Mouse (Mus musculus): ENCODE results near the gene Scaper. TPM values are rescaled to one million over a fixed set of nuclear protein-coding genes. Genes with fewer than 3 reads are reported as not detected.
A peak's percentile ranks its signal among the peaks of the same experiment; 100 is the strongest.

The Scaper gene
- polyA plus RNA-seq (2016; fragmentation: Nextera tagmentation; extraction: Ambion mirVana): 7.7 and 8.7 TPM in 2 replicates

DNA sequence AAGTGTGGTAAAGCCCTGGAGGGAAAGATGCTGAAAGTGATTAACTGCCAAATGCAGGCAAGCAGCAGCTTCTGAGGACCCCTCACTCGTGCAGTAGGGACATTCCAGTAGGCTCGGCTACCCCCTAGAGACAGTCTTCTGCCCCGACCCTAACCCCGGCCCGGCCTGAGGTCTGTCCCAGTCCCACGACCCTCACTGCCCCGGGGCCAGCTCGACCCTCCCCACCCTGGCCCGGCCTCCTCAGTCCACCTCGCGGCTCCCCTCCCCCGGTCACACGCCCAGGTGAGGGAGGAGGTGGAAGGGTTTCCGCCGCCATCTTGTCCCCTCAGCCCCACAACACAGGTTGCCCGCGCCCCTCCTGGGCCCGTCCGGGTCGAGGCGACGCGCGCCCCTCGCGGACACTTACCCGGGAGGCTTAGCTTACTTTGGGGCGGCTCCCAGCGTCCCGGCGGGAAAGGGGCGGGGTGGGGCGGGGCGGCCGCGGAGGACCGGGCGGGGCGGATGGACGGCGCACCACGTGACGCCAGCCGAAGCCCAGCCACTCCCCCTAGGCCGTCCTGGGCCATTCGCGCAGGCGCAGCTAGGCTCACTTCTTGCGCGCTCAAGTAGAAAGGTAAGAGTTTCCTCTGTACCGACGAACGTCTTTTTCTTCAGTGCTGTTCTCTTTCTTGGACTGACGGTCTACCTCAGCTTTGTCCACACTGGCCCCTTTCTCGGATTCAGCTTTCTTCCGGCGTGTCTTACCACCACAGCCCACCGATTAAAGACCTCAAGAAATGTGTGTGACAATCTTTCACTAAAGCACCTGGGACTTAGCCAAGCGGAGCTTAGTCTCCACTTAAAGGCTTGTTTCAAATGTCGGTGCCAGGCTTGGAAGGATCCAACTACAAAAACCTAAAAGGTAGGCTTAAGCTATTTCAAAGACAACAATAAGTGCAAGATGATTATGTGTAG lies at the start of gene Scaper:
TSS of gene Scaper (minus strand) at position 456 of the 954 bp plus-strand sequence.
- WGBS: under 1% methylated on average over 55 of the region's 60 CpGs
- H3K4me1 ChIP-seq (replicated peaks): peaks cover 10% of the 10 kb centered on the region
- H3K36me3 ChIP-seq: no peaks in the 10 kb centered on the region
- H3K9ac ChIP-seq: peak within 1 kb of the TSS; percentile 90
- H3K4me3 ChIP-seq: peak within 1 kb of the TSS; percentile 90
- peak; percentile 100 for ATAC-seq (ENCODE audit: insufficient number of reproducible peaks, low FRiP score)
- no peaks in the 10 kb centered on the region for H3K27me3 ChIP-seq (replicated peaks)
- H3K27ac ChIP-seq (ENCODE audit: poor library complexity, severe bottlenecking): peak within 1 kb of the TSS; percentile 77
- H3K9me3 ChIP-seq (replicated peaks): no peaks in the 10 kb centered on the region
- peak within 1 kb of the TSS; percentile 77 for H3K4me2 ChIP-seq

DNA sequence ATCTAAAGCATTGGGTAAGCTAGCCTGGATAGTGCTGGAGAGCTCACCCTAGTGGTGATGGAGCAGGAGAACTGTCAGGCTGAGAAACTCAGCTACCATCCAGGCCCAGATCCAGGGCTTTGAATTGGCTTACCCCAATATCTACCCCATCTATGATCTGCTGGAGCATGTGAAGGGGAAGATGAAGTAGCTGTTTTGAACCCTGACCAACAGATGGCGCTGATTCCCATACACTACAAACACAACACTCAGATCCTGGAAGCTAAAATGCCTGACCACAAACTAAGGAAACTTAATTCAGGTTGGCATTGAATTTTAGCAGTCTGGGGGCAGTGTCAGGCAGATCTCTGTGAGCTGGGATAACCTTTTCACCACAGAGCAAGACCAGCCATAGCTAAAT lies 8.9 kb upstream of the Scaper start:
- WGBS: 6% methylated on average over 1 of the region's 1 CpGs
- no peaks in the 10 kb centered on the region for H3K27me3 ChIP-seq (replicated peaks)
- no peak overlapping the region for H3K9ac ChIP-seq
- H3K4me1 ChIP-seq (replicated peaks): no peaks in the 10 kb centered on the region
- no peaks in the 10 kb centered on the region for H3K36me3 ChIP-seq
- H3K27ac ChIP-seq (ENCODE audit: poor library complexity, severe bottlenecking): no peak overlapping the region
- ATAC-seq (ENCODE audit: insufficient number of reproducible peaks, low FRiP score): no peak
- H3K4me3 ChIP-seq: no peak overlapping the region
- no peak overlapping the region for H3K4me2 ChIP-seq
- no peaks in the 10 kb centered on the region for H3K9me3 ChIP-seq (replicated peaks)

DNA sequence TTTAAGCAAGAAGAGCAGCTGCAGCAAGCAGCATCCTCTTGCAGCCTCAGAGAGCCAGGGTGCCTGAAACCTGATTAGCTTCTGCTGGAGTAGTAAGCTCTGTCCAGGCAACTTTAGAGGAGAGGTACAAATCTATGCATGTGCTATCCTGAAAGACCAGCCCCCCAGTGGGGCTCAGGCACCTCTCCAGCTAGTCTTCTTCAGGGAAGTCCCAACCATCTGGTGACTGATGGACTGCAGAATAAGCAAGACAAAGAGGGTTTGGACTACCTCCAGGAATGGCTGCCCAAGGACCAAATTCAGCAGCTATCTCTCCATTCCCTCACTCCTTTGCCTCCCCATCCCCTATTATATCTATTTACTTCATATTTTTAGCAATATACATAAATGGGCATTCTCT lies 3.4 kb upstream of the Scaper start:
- Histone ChIP-seq H3K4me2 (no peak overlapping the region), H3K4me3 (no peak overlapping the region), H3K4me1 (replicated peaks) (peaks cover 10% of the 10 kb centered on the region), H3K9ac (no peak overlapping the region), H3K9me3 (replicated peaks) (no peaks in the 10 kb centered on the region), H3K27ac (ENCODE audit: poor library complexity, severe bottlenecking) (no peak overlapping the region), H3K36me3 (no peaks in the 10 kb centered on the region), H3K27me3 (replicated peaks) (no peaks in the 10 kb centered on the region)
- ATAC-seq (ENCODE audit: insufficient number of reproducible peaks, low FRiP score): no peak

DNA sequence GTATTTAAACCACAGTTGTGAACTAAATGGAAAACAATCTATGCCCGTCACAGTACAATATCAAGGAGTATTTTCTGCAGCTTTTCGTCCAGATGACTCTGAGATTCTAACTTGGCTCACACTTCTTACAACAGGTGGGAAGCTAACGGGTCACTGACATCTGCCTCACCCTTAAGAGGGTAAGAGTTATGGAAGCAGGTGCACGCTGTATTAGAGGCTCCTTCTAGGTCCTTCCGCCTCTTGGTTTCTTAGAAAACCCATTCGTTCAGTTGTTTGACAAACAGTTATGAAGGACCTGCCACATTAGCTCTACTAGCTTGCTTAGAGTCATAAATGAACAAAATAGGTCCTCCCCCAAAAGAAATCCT lies 683 bp upstream of the Scaper start:
- H3K36me3 ChIP-seq: no peaks in the 10 kb centered on the region
- H3K4me1 ChIP-seq (replicated peaks): peaks cover 10% of the 10 kb centered on the region
- H3K9ac ChIP-seq: peak overlapping the region; percentile 90; the same call in 1 of the 2 replicates
- H3K4me3 ChIP-seq: peak overlapping the region; percentile 90
- WGBS: 60% methylated on average over 6 of the region's 6 CpGs
- peak overlapping the region; percentile 77 for H3K4me2 ChIP-seq
- no peak for ATAC-seq (ENCODE audit: insufficient number of reproducible peaks, low FRiP score)
- no peak overlapping the region for H3K27ac ChIP-seq (ENCODE audit: poor library complexity, severe bottlenecking)
- H3K9me3 ChIP-seq (replicated peaks): no peaks in the 10 kb centered on the region
- no peaks in the 10 kb centered on the region for H3K27me3 ChIP-seq (replicated peaks)

DNA sequence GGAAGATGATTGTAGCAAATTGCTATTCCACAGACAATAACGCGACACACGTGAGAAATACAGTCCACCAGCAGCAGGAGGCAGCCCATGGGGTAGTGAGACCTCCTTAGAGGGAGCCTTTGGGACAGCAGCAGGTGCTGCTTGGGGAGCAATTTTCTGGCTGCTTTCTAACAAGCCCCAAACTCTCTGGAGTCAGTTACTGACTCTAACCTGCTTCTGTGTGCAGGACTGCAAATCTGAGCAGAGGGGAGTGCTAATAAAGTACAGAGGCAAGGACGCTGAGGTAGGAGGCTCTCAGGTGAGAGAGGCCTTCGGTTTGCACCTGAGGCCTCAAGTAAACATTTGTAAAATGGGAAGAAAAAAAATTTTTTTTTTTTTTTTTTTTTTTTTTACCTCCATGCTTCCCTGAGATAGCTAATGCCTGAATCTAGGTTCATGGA lies 675 bp downstream of the Scaper start:
- Histone ChIP-seq H3K27me3 (replicated peaks) (no peaks in the 10 kb centered on the region), H3K4me1 (replicated peaks) (peaks cover 10% of the 10 kb centered on the region), H3K9me3 (replicated peaks) (no peaks in the 10 kb centered on the region), H3K36me3 (no peaks in the 10 kb centered on the region), H3K9ac (peak overlapping the region; percentile 90), H3K4me3 (peak overlapping the region; percentile 90), H3K4me2 (peak overlapping the region; percentile 77), H3K27ac (ENCODE audit: poor library complexity, severe bottlenecking) (no peak overlapping the region)
- ATAC-seq (ENCODE audit: insufficient number of reproducible peaks, low FRiP score): no peak
- WGBS: 47% methylated on average over 5 of the region's 5 CpGs

DNA sequence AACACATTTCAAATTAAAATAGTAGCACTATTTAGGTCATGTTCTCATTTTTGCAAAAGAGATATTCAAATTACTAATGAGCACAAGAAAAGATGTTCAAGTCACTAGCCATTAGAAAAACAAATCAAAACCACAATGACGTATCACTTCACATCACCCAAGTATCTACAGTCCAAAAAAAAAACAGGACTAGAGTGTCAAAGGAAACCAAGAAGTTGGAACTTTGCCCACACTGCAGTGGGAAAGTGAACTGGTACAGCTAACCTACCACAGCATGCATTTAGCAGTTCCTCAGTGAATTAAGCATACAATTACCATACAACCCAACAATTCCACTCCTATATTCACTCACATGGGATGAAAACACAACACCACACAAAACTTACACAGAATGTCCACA lies 5.4 kb downstream of the Scaper start:
- no peaks in the 10 kb centered on the region for H3K27me3 ChIP-seq (replicated peaks)
- H3K4me2 ChIP-seq: no peak overlapping the region
- WGBS: 46% methylated on average over 1 of the region's 1 CpGs

DNA sequence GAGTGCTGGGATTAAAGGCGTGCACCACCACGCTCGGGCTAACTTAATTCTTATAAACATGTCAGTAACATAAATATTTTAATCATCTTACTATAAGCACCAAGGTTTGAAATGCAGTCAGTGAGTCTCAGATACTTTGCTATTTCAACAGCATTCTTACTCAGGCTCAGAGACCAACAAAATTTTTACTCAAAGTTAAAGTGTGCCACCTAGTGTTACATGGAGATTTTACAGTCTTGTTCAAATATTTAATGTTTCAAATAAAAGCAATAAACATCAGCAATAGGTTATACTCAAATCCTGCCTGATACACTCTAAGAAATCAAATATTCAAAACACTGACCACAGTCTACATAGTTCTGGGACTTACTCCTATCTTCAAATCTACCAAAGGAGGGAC lies 19.3 kb downstream of the Scaper start:
- H3K4me1 ChIP-seq (replicated peaks): no peaks in the 10 kb centered on the region
- ATAC-seq (ENCODE audit: insufficient number of reproducible peaks, low FRiP score): no peak
- H3K27me3 ChIP-seq (replicated peaks): no peaks in the 10 kb centered on the region
- H3K9ac ChIP-seq: no peak overlapping the region
- H3K36me3 ChIP-seq: no peaks in the 10 kb centered on the region
- H3K9me3 ChIP-seq (replicated peaks): no peaks in the 10 kb centered on the region
- WGBS: 65% methylated on average over 3 of the region's 3 CpGs
- H3K4me3 ChIP-seq: no peak overlapping the region
- no peak overlapping the region for H3K27ac ChIP-seq (ENCODE audit: poor library complexity, severe bottlenecking)
- no peak overlapping the region for H3K4me2 ChIP-seq

More for the DNA sequence above, 5.4 kb downstream of the Scaper start:
- H3K9me3 ChIP-seq (replicated peaks): no peaks in the 10 kb centered on the region
- no peaks in the 10 kb centered on the region for H3K36me3 ChIP-seq
- no peak overlapping the region for H3K9ac ChIP-seq
- H3K27ac ChIP-seq (ENCODE audit: poor library complexity, severe bottlenecking): no peak overlapping the region
- no peak overlapping the region for H3K4me3 ChIP-seq
- no peak for ATAC-seq (ENCODE audit: insufficient number of reproducible peaks, low FRiP score)
- H3K4me1 ChIP-seq (replicated peaks): peaks cover 4% of the 10 kb centered on the region; the same call in 1 of the 2 replicates

DNA sequence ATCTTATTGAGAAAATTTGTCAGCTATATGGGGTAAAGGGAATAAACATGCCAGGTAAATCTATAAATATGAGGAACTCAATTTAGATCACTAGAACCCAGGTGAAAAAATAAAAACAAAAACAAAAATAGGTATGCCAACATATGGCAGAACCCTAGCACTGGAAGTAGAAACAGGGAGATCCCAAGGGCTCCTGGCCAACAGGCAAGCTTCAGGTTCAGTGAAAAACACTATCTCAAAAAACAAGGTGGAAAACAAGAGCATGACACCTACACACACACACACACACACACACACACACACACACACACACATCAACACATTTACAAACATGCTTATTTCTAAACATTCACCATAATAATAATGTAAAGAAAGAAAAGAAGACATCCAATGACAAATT lies 21.2 kb downstream of the Scaper start:
- H3K4me2 ChIP-seq: no peak overlapping the region
- no peaks in the 10 kb centered on the region for H3K36me3 ChIP-seq
- no peaks in the 10 kb centered on the region for H3K27me3 ChIP-seq (replicated peaks)
- no peaks in the 10 kb centered on the region for H3K4me1 ChIP-seq (replicated peaks)
- H3K27ac ChIP-seq (ENCODE audit: poor library complexity, severe bottlenecking): no peak overlapping the region
- H3K9me3 ChIP-seq (replicated peaks): no peaks in the 10 kb centered on the region
- H3K9ac ChIP-seq: no peak overlapping the region
- ATAC-seq (ENCODE audit: insufficient number of reproducible peaks, low FRiP score): no peak
- H3K4me3 ChIP-seq: no peak overlapping the region

DNA sequence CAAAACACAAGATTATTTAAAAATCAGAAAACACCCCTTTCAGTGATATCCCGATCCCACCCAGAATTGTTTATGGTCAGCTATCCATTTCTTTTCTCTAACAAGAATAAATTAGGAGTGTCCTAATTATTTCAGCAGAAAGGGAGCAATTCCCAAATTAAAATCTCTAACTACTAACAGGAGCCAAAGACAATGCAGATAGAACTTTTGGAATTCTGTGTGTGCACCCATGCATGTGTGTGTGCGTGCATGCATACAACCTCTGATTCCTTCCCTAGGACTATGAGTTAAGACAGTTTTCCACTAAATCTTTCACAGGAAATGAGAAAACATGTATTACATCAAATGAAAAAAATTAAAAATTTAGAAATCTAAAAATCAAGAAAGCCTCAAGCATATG lies 26.4 kb downstream of the Scaper start:
- H3K4me3 ChIP-seq: no peak overlapping the region
- WGBS: 96% methylated on average over 2 of the region's 2 CpGs

DNA sequence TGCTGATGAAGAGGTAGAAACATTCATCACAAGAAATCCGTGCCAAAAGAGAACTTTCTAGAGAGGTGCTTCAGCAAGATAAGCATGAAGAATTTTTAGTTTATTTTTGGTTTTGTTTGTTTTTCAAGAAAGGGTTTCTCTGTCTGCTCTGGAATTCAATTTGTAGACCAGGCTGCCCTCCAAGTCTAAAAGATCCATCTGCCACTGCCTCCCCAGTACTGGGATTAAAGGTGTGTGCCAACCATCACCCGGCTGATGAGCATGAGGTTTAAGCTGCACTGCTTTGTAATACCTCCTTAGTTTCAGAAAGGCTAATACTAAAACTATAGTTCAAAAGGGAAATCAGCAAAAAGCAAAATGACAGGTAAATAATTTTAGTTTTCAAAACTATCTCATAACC lies 35.0 kb downstream of the Scaper start:
- no peaks in the 10 kb centered on the region for H3K27me3 ChIP-seq (replicated peaks)
- no peaks in the 10 kb centered on the region for H3K4me1 ChIP-seq (replicated peaks)
- H3K27ac ChIP-seq (ENCODE audit: poor library complexity, severe bottlenecking): no peak overlapping the region
- ATAC-seq (ENCODE audit: insufficient number of reproducible peaks, low FRiP score): no peak
- no peak overlapping the region for H3K4me3 ChIP-seq
- no peak overlapping the region for H3K9ac ChIP-seq
- H3K9me3 ChIP-seq (replicated peaks): no peaks in the 10 kb centered on the region
- WGBS: 83% methylated on average over 2 of the region's 2 CpGs
- H3K4me2 ChIP-seq: no peak overlapping the region
- H3K36me3 ChIP-seq: no peaks in the 10 kb centered on the region

More for the DNA sequence above, 26.4 kb downstream of the Scaper start:
- no peak overlapping the region for H3K27ac ChIP-seq (ENCODE audit: poor library complexity, severe bottlenecking)
- H3K27me3 ChIP-seq (replicated peaks): no peaks in the 10 kb centered on the region
- H3K9me3 ChIP-seq (replicated peaks): no peaks in the 10 kb centered on the region
- H3K4me2 ChIP-seq: no peak overlapping the region
- ATAC-seq (ENCODE audit: insufficient number of reproducible peaks, low FRiP score): no peak
- no peaks in the 10 kb centered on the region for H3K4me1 ChIP-seq (replicated peaks)
- H3K9ac ChIP-seq: no peak overlapping the region
- peaks cover 7% of the 10 kb centered on the region; the same call in 1 of the 2 replicates for H3K36me3 ChIP-seq

DNA sequence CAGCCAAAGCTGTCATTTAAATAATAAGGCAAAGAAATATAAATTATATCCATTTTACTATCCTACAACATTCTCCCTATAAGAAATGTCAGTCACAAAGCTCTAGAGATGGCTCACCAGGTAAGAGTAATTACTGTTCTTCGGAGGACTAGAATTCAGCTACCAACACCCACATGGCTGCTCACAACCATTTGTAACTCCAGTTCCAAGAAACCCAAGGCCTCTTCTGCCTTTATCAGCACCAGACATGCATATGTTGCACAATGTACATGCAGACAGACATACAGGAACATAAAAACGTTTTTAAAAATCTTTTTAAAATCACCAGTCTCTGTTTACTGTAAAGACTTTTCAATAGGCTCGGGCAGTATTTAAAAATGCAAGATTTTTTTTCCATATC lies 36.3 kb downstream of the Scaper start:
- no peaks in the 10 kb centered on the region for H3K9me3 ChIP-seq (replicated peaks)
- H3K4me2 ChIP-seq: no peak overlapping the region
- ATAC-seq (ENCODE audit: insufficient number of reproducible peaks, low FRiP score): no peak
- 66% methylated on average over 3 of the region's 3 CpGs for WGBS
- no peaks in the 10 kb centered on the region for H3K4me1 ChIP-seq (replicated peaks)
- no peak overlapping the region for H3K27ac ChIP-seq (ENCODE audit: poor library complexity, severe bottlenecking)
- no peaks in the 10 kb centered on the region for H3K36me3 ChIP-seq
- no peak overlapping the region for H3K4me3 ChIP-seq
- no peaks in the 10 kb centered on the region for H3K27me3 ChIP-seq (replicated peaks)
- H3K9ac ChIP-seq: no peak overlapping the region

Measured in heart, embryonic 12.5 days (tissue).